Comparison of ENCODE assay signal across 12 mouse cellular contexts in genomic region chr4:57860204-57860611, GRCm38 (mm10). TPM values are rescaled to one million over a fixed set of nuclear protein-coding genes. Genes with fewer than 3 reads are reported as not detected.
DNase-seq lines count a peak whose midpoint lies in the region; ATAC-seq and TF ChIP-seq lines count a peak whose summit lies in the region.
"Had no signal": no experiment of that assay in that cellular context is flagged by ENCODE, and none has a peak within 500 bp of the region (broad histone marks: within the 10 kb centered on the region; RNA-seq: fewer than 3 reads in every experiment).

No protein-coding gene starts in this region.

- H3K4me2 ChIP-seq in heart, embryonic 11.5 days = no peak overlapping the region
- H3K4me2 ChIP-seq in lung, postnatal 0 days (replicated peaks; ENCODE audit: low read depth, low read length) = no peak overlapping the region
- H3K4me2 ChIP-seq: embryonic facial prominence, embryonic 13.5 days; heart, embryonic 13.5 days had no signal

- no peak for ATAC-seq in heart, embryonic 11.5 days (replicated peaks; ENCODE audit: insufficient number of reproducible peaks, low FRiP score, low TSS enrichment)
- ATAC-seq in lung, postnatal 0 days = 0 out of 2 replicates have a peak, but pooled peaks have one; percentile 26
- no peak for ATAC-seq in frontal cortex, adult (ENCODE audit: low TSS enrichment)
- ATAC-seq: CD4-positive, CD25-positive, alpha-beta regulatory T cell, adult 4 months had no signal

- no peaks in the 10 kb centered on the region for H3K9me3 ChIP-seq in heart, embryonic 11.5 days (replicated peaks; ENCODE audit: control insufficient read depth, low read length)
- no peaks in the 10 kb centered on the region for H3K9me3 ChIP-seq in lung, postnatal 0 days (ENCODE audit: low read length)
- H3K9me3 ChIP-seq: heart, embryonic 13.5 days had no signal

- 68% methylated on average over 6 of the region's 6 CpGs for WGBS in heart, embryonic 11.5 days (ENCODE audit: insufficient replicate concordance)
- 47% methylated on average over 6 of the region's 6 CpGs for WGBS in lung, postnatal 0 days

- no peaks in the 10 kb centered on the region for H3K27me3 ChIP-seq in heart, embryonic 11.5 days (ENCODE audit: control insufficient read depth, insufficient read depth, low read length)
- no peaks in the 10 kb centered on the region for H3K27me3 ChIP-seq in lung, postnatal 0 days (replicated peaks; ENCODE audit: insufficient read depth, low read length)
- H3K27me3 ChIP-seq: embryonic facial prominence, embryonic 13.5 days; heart, embryonic 13.5 days had no signal

- peak; percentile 99 for DNase-seq in heart, adult 11 months
- DNase-seq in heart, postnatal 14 days = peak; percentile 40 to 43
- no peak for DNase-seq in lung, postnatal 0 days (ENCODE audit: low spot score)
- DNase-seq in left cerebral cortex, adult 9 months (ENCODE audit: low spot score in 2 of 2) = no peak
- no peak for DNase-seq in right cerebral cortex, postnatal 4 days

- H3K9ac ChIP-seq in heart, embryonic 11.5 days (ENCODE audit: low read depth, low read length) = no peak overlapping the region
- no peak overlapping the region for H3K9ac ChIP-seq in lung, postnatal 0 days (replicated peaks; ENCODE audit: low read depth)
- H3K9ac ChIP-seq: embryonic facial prominence, embryonic 13.5 days; heart, embryonic 13.5 days; liver, embryonic 14.5 days had no signal

- H3K27ac ChIP-seq in heart, embryonic 11.5 days (ENCODE audit: low read depth, low read length) = no peak overlapping the region
- peak overlapping the region; percentile 86 for H3K27ac ChIP-seq in brown adipose tissue, adult 24 weeks (replicated peaks; ENCODE audit: low read depth, low read length)
- no peak overlapping the region for H3K27ac ChIP-seq in lung, postnatal 0 days (ENCODE audit: low read length)
- H3K27ac ChIP-seq: embryonic facial prominence, embryonic 13.5 days; heart, embryonic 13.5 days; liver, embryonic 14.5 days had no signal

- intact Hi-C loops in heart, postnatal 14 days (cut with DNase I) = loop anchor here (5.0 kb wide), 1 partner anchor 78 kb away; no protein-coding TSS in a partner anchor

- peaks cover 38% of the 10 kb centered on the region for H3K36me3 ChIP-seq in heart, embryonic 11.5 days (ENCODE audit: control insufficient read depth, insufficient read depth, low read length)
- peaks cover 28% of the 10 kb centered on the region for H3K36me3 ChIP-seq in lung, postnatal 0 days (ENCODE audit: insufficient read depth, low read length)

- TF ChIP-seq EP300 in lung, postnatal 0 days (IDR thresholded peaks at IDR 0.05) = no peak

- no peaks in the 10 kb centered on the region; the same call in 1 of the 2 replicates for H3K4me1 ChIP-seq in heart, embryonic 11.5 days (ENCODE audit: control insufficient read depth, insufficient read depth, low read length)
- H3K4me1 ChIP-seq in brown adipose tissue, adult 24 weeks (ENCODE audit: control insufficient read depth, insufficient read depth, insufficient read length, low read length) = peaks cover 39% of the 10 kb centered on the region
- H3K4me1 ChIP-seq in lung, postnatal 0 days (ENCODE audit: insufficient read depth, low read depth, low read length) = peaks cover 14% of the 10 kb centered on the region

- TF ChIP-seq CTCF in lung, postnatal 0 days (IDR thresholded peaks at IDR 0.05) = peak; percentile 59

- no peak overlapping the region for H3K4me3 ChIP-seq in heart, embryonic 11.5 days (ENCODE audit: low read depth, low read length)
- no peak overlapping the region for H3K4me3 ChIP-seq in brown adipose tissue, adult 24 weeks (ENCODE audit: insufficient read depth, low read depth, low read length)
- no peak overlapping the region for H3K4me3 ChIP-seq in lung, postnatal 0 days (ENCODE audit: low read depth, low read length)
- H3K4me3 ChIP-seq: embryonic facial prominence, embryonic 13.5 days; heart, embryonic 13.5 days had no signal

RNA-seq across cellular contexts. Expression of gene D630039A03Rik, which starts 55.9 kb away (rescaled TPM):
- 0.07 and 0.10 TPM in 2 replicates for polyA plus RNA-seq in heart, embryonic 11.5 days (2014; fragmentation: Nextera tagmentation; extraction: Ambion mirVana)
- not detected in 2 replicates for polyA plus RNA-seq in brown adipose tissue, adult 24 weeks (2012; ENCODE audit: insufficient read depth, insufficient read length, missing spikeins)
- under 1 TPM; 0.20 to 0.43 TPM for total RNA-seq in heart, postnatal 14 days (2021)
- polyA plus RNA-seq in lung, postnatal 0 days (2015; fragmentation: Nextera tagmentation; extraction: Ambion mirVana) = 2.7 and 3.0 TPM in 2 replicates

Comparison
In these comparisons a context has a peak if more than half of its experiments do, and no peak if none do; other contexts are left out.
1. DNase-seq: peak in heart, adult 11 months (single experiment) and heart, postnatal 14 days (2 of 2); none in lung, postnatal 0 days (single experiment), left cerebral cortex, adult 9 months (0 of 2) and right cerebral cortex, postnatal 4 days (single experiment).